Mouse (Mus musculus): ENCODE results near the gene Rabggtb.
A peak's percentile ranks its signal among the peaks of the same experiment; 100 is the strongest.

Gene Rabggtb

GRCm38 (mm10) chr3:153912546-153913509 lies at the start of gene Rabggtb:
Gene Rabggtb, minus strand, starts transcription at chr3:153913009.
- DNase-seq (ENCODE audit: low spot score): peak; percentile 97

- DNase-seq (ENCODE audit: low spot score): no peak
These were observed 49.0 kb upstream of the Rabggtb start for GRCm38 (mm10) chr3:153961632-153962389.

DNA sequence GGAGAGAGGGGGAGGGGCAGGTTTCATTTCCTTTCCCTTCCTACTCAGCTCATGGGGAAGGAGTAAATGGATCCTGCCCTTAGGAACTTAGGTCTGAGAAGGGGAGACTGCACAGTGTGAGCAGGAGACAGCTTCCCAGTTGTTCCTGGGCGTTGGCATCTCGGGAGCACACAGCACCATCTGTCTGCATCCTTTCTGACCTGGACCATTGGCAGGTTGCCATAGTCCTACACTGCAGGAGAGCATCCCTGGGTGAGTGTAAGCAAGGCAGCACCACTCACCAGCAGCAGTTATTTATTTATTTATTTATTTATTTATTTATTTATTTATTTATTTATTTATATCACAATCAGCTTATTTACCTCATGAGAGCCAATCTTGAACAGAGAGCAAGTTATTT lies 48.1 kb upstream of the Rabggtb start:
- DNase-seq (ENCODE audit: low spot score): no peak

GRCm38 (mm10) chr3:153959731-153960207 lies 47.0 kb upstream of the Rabggtb start:
- no peak for DNase-seq (ENCODE audit: low spot score)

DNA sequence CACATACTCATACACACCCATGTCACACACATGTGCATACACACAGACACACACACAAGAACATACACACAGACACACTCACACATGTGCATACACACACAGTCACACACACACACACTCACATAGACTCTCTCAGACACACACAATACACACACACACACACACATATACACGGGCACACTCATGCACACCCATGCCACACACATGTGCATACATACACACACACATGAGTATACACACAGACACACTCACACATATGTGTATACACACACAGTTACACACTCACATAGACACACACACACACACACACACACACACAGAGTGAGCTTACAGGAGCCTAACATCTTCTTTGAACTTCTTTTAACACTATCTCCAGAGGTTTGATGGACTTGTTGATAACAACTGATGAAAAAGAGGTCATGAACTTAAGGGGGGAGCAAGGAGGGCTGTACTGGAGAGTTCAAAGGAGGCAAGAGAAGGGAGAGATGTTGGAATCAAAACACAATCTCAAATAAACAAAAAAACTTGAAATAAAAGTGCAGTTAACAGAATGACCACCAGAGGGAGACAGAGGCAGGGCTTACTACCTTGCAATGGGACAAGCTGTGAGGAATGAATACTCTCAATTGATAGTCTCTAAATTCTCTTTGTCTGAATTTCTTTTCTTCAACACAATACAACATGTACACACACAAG lies 46.4 kb upstream of the Rabggtb start:
- no peak for DNase-seq (ENCODE audit: low spot score)

GRCm38 (mm10) chr3:153957916-153958315 lies 45.1 kb upstream of the Rabggtb start:
- DNase-seq (ENCODE audit: low spot score): no peak

DNA sequence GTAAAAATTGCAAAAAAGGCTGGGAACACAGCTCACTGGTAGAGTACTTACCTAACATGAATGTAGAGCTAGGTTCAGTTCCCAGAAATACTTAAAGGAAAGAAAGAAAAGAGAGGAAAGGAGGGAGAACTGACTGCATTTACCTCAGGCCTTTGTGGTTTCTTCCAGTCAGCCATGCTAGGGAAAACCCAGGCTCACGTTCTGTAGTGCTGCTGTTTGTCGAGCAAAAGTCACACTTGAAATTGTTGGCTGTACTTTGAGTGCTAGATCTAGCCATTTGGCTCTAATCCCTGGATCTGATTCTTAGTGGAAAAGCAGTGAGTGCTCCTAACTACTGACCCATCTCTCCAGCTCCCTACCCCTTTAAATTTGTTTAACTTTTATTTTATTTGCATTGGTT lies 35.4 kb upstream of the Rabggtb start:
- no peak for DNase-seq (ENCODE audit: low spot score)

- DNase-seq (ENCODE audit: low spot score): no peak
These were observed 34.5 kb upstream of the Rabggtb start for GRCm38 (mm10) chr3:153947271-153947670.

GRCm38 (mm10) chr3:153944335-153944990 lies 31.7 kb upstream of the Rabggtb start, which contains the start of gene Acadm:
Gene Acadm, minus strand, starts transcription at chr3:153944632.
- DNase-seq (ENCODE audit: low spot score): peak; percentile 99

DNA sequence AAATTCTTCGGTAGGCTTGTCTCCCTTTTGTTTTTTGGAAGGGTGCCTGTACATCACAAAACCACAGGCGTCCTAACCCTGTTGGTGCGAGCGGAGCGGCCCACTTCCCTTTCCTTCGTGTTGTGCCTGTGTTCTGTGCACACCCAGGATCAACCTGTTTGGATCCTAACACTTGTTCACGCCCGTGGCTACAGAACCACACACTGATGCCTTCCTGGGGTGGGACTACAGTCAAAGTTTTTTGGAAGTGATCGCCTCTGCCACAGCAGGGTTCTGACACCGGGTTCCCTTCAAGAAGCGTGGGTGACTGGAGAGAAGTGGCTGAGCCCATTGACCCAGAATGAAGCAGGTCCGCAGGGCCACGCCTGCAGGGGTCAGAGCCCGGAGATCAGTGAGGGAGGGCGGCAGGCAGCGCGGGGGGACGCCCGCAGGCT lies 31.1 kb upstream of the Rabggtb start:
- DNase-seq (ENCODE audit: low spot score): no peak

- DNase-seq (ENCODE audit: low spot score): no peak
These were observed 30.3 kb upstream of the Rabggtb start for GRCm38 (mm10) chr3:153943003-153943640.

DNA sequence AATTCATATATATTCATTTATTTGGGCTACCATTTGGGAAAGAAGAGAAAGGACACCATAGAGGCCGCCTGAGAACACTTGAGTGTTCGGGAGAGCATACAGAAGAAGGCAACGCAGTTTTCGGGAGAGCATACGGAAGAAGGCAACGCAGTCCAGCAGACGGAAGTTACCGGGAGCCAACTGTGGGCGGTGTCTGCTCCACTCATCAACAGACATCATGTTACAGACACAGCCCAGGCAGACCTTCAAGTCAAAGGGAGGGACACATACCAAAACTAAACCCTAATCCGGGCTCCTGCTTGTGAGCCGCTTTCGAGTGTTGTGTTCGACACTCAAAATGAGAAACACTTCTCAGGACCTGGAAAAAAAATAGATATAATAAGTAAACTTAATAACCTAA lies 28.8 kb upstream of the Rabggtb start:
- DNase-seq (ENCODE audit: low spot score): no peak

DNA sequence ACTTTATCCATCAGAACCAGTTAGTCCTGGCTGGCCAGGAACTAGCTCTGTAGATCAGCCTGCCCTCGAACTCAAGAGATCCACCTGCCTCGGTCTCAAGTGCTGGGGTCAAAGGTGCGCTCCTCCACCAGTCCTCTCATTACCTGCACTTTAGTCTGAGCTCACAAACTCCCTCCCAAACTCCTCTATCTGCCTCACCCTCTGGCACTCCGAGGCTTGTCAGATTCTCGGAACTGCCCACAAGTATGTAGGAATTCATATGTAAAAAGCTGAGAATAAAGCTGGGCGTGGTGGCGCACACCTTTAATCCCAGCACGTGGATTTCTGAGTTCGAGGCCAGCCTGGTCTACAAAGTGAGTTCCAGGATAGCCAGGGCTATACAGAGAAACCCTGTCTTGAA lies 27.7 kb upstream of the Rabggtb start:
- no peak for DNase-seq (ENCODE audit: low spot score)

DNA sequence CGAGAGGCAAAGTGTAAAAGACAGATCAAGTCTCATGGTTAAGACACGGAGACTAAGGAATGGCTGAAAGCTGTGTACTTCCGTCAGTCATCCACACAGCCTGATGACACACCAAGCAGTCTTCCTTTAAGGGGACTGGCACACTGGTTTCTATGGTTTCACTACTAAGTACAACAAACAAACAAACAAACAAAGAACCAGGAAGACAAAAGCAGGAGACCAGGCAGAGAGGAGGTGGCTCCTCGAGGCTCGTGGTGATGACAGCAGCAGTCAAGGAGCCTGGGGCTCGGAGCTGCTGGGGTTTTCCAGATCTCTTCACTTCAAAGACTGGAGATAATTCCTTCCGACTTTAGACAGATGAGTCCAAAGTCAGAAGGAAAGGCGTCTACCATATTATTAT lies 27.2 kb upstream of the Rabggtb start:
- DNase-seq (ENCODE audit: low spot score): no peak

GRCm38 (mm10) chr3:153937116-153937810 lies 24.5 kb upstream of the Rabggtb start:
- no peak for DNase-seq (ENCODE audit: low spot score)

DNA sequence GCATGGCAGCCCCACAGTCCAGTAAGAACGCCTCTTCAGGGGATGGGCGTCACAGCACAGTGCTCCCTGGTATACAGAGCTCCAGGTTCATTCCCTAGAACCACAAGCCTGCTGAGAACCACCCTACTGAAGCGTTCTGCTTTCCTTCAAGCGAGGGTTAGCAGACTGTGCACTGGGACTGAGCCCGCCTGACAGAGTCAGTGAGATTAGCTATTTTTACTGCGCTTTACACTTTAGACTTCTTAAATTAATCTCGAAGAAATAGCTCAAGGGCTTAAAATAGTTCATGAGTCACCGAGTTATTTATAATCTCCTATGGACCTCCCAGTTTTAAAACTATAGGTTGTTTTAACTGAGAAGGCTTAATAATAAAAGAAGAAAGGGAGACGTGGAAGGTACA lies 23.1 kb upstream of the Rabggtb start:
- no peak for DNase-seq (ENCODE audit: low spot score)

- DNase-seq (ENCODE audit: low spot score): no peak
These were observed 19.7 kb upstream of the Rabggtb start for GRCm38 (mm10) chr3:153932461-153932860.

GRCm38 (mm10) chr3:153929526-153929925 lies 16.7 kb upstream of the Rabggtb start:
- DNase-seq (ENCODE audit: low spot score): no peak

GRCm38 (mm10) chr3:153926333-153926732 lies 13.5 kb upstream of the Rabggtb start:
- no peak for DNase-seq (ENCODE audit: low spot score)

DNA sequence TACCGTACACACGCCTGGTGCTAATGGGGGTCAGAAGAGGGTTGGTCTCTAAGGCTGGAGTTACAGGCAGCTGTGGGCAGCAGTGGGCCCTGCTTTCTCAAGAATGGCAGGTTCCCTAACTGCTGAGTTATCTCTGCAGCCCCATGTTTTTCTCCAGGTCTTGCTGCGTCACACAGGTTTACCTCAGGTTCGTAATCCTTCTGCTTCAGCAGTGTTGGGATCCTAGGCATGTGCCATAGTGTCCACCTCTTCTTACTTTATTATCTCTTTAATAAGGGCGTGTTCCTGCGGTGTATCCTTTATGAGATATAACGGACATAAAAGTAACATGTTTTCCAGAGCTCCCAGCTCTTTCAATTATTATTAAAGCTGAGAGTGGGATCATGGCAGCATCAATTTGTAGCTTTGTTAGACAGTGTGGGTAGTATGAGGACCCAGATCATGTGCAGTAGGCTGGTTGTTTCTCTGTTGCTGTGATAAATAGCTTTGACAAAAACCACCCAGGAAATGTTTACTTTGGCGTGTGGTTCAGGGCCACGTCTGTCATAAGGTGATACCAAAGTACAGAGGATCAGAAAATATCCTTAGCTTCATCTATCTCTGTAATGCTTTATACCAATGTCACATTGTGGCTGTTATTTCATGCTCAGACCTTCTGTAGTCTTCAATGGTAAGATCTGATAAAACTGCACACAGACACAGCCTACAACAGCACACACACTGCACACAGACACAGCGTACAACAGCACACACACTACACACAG lies 8.5 kb upstream of the Rabggtb start:
- DNase-seq (ENCODE audit: low spot score): no peak
